Mouse (Mus musculus) neutrophil, adult 5-6 weeks (primary cell): ENCODE data around the gene Atrip. TPM values are rescaled to one million over a fixed set of nuclear protein-coding genes. Genes with fewer than 3 reads are reported as not detected.

Source experiments
- ATAC-seq: fragments of 151-379, 151-347 bp; 2 replicates; pipeline ENCODE4 v1.8.0; 2017; ENCODE audit warnings: mild to moderate bottlenecking, moderate TSS enrichment; ENCODE audit not compliant: insufficient number of reproducible peaks, poor library complexity, low FRiP score, severe bottlenecking; ENCODE audit errors: extremely low read depth
- total RNA-seq: library from RNA; stranded (forward); fragments of 200-1000 nt; gene quantifications from 2 replicates; pipeline ENCODE4 v1.2.3, GENCODE M21; 2017

Atrip gene
- total RNA-seq, 1 experiment from 2014 or later, result 15.9 TPM

GRCm38 (mm10) chr9:109015397-109015796 lies 58.5 kb downstream of the Atrip start:
- ATAC-seq, result no peak

- ATAC-seq, result no peak
Observed at GRCm38 (mm10) chr9:109010316-109010690, 63.6 kb downstream of the Atrip start.

- ATAC-seq, result peak; percentile 93
Observed at GRCm38 (mm10) chr9:109009636-109010315, 64.1 kb downstream of the Atrip start.

- ATAC-seq, result no peak
Observed at GRCm38 (mm10) chr9:109008994-109009635, 64.8 kb downstream of the Atrip start.

GRCm38 (mm10) chr9:109008081-109008480 lies 65.8 kb downstream of the Atrip start:
- ATAC-seq, result no peak

Other genes with a start within 250 kb of the Atrip start
- gene Celsr3, start 247.8 kb downstream of the Atrip start, total RNA-seq, result 2.1 and 2.5 TPM in 2 replicates
- 2.4 and 8.5 TPM in 2 replicates for gene Slc26a6, start 220.8 kb downstream of the Atrip start, total RNA-seq
- not detected in 2 replicates for gene Tmem89, start 159.5 kb downstream of the Atrip start, total RNA-seq
- 82.3 and 109 TPM in 2 replicates for gene Uqcrc1, start 137.5 kb downstream of the Atrip start, total RNA-seq
- gene Col7a1, start 120.5 kb downstream of the Atrip start, total RNA-seq, result 2.0 and 2.3 TPM in 2 replicates
- gene Ucn2, start 88.1 kb downstream of the Atrip start, total RNA-seq, result 0.49 TPM in 1 of 2 replicates, not detected in the other
- 147 and 153 TPM in 2 replicates for gene Pfkfb4, start 82.3 kb downstream of the Atrip start, total RNA-seq
- 1,927 and 2,078 TPM in 2 replicates for gene Shisa5, start 35.6 kb downstream of the Atrip start, total RNA-seq
- 28.9 and 29.1 TPM in 2 replicates for gene Trex1, start 14.4 kb downstream of the Atrip start, total RNA-seq
- 5.8 and 5.9 TPM in 2 replicates for gene Ccdc51, start 8.4 kb upstream of the Atrip start, total RNA-seq
- 99.2 and 100 TPM in 2 replicates for gene Tma7, start 8.5 kb upstream of the Atrip start, total RNA-seq
- 0.12 and 1.0 TPM in 2 replicates for gene Plxnb1, start 21.3 kb upstream of the Atrip start, total RNA-seq
- gene Fbxw21, start 87.9 kb upstream of the Atrip start, total RNA-seq, result 0.93 TPM in 1 of 2 replicates, not detected in the other
- gene Fbxw13, start 121.9 kb upstream of the Atrip start, total RNA-seq, result 0.81 and 1.4 TPM in 2 replicates
- not detected in 2 replicates for gene Fbxw20, start 160.6 kb upstream of the Atrip start, total RNA-seq
- gene Fbxw14, start 213.6 kb upstream of the Atrip start, total RNA-seq, result not detected in 2 replicates